Mouse (Mus musculus) heart, adult 2 months (tissue): ENCODE data around the gene Ctf2. TPM values are rescaled to one million over a fixed set of nuclear protein-coding genes. Genes with fewer than 3 reads are reported as not detected.

Experiments
- DNase-seq, 2 experiments: peaks; one replicate each; pipeline ENCODE4 v3.0.0; 2021
- H3K27ac ChIP-seq: fragments of 200-600 bp; 2 replicates; pipeline ENCODE4 v1.8.1; 2022
- H3K27me3 ChIP-seq: fragments of 200-500 bp; 2 replicates; pipeline ENCODE4 v1.6.1; 2012; ENCODE audit warnings: mild to moderate bottlenecking, low read length, inconsistent platforms, mixed read lengths; ENCODE audit not compliant: control insufficient read depth, insufficient read depth
- H3K36me3 ChIP-seq: fragments of 200-500 bp; 2 replicates; pipeline ENCODE4 v1.6.1; 2012; ENCODE audit warnings: low read length, inconsistent platforms; ENCODE audit not compliant: control insufficient read depth, insufficient read depth
- H3K4me1 ChIP-seq: fragments of 200-500 bp; 2 replicates; pipeline ENCODE4 v1.6.1; 2011; ENCODE audit warnings: low read length; ENCODE audit not compliant: control insufficient read depth, insufficient read depth
- H3K4me3 ChIP-seq: fragments of 200-600 bp; 2 replicates; pipeline ENCODE4 v1.8.1; 2022
- H3K79me2 ChIP-seq: fragments of 200-500 bp; replicated peaks from 2 replicates; pipeline ENCODE4 v1.6.1; 2012; ENCODE audit warnings: mild to moderate bottlenecking, inconsistent platforms, low read length, moderate library complexity, mixed read lengths; ENCODE audit not compliant: control insufficient read depth, insufficient read depth
- H3K9ac ChIP-seq: fragments of 200-500 bp; 2 replicates; pipeline ENCODE4 v1.6.1; 2012; ENCODE audit warnings: low read depth, mild to moderate bottlenecking, control low read depth, inconsistent platforms, low read length, mixed read lengths
- CTCF ChIP-seq: fragments of 200-600 bp; IDR thresholded peaks from 2 replicates; pipeline ENCODE4 v1.8.1; 2022; ENCODE audit warnings: antibody characterized with exemption, mild to moderate bottlenecking, moderate library complexity
- EP300 ChIP-seq: fragments of 200-500 bp; IDR thresholded peaks from 2 replicates; pipeline ENCODE4 v1.6.1; 2011; ENCODE audit warnings: low read depth, low read length, control low read depth; ENCODE audit not compliant: insufficient read depth
- POLR2A ChIP-seq: fragments of 200-500 bp; IDR thresholded peaks from 2 replicates; pipeline ENCODE4 v1.6.1; 2011; ENCODE audit warnings: mild to moderate bottlenecking, low read depth, low read length, control low read depth; ENCODE audit not compliant: insufficient read depth
- WGBS: fragments of 180-500 bp; shearing (Covaris S2); methylation state at CpG from one replicate; pipeline ENCODE4 v1.1.7; 2018; 5-methylcytosine and 5-hydroxymethylcytosine counted together
- intact Hi-C: fragments of 180-260 bp; cut with DNase I; formaldehyde crosslinking; loops from one replicate; pipeline ENCODE4 v1.15.1; 2025
- polyA plus RNA-seq: library from polyadenylated mRNA; depleted of rRNA; stranded (reverse); fragments of >200 nt; gene quantifications from 2 replicates; pipeline ENCODE4 v1.2.3, GENCODE M21; 2012
- total RNA-seq, 2 experiments: library from RNA; stranded (reverse); gene quantifications; 2 replicates each; pipeline ENCODE4 v1.2.3; 2021

The Ctf2 gene
- total and polyA plus RNA-seq, 3 experiments: not detected

- DNase-seq: no peak
- no peak for TF ChIP-seq POLR2A
- Histone ChIP-seq H3K4me1 (no peaks in the 10 kb centered on the region), H3K27ac (no peak overlapping the region), H3K79me2 (no peaks in the 10 kb centered on the region), H3K9ac (no peak overlapping the region), H3K27me3 (no peaks in the 10 kb centered on the region), H3K4me3 (no peak overlapping the region), H3K36me3 (no peaks in the 10 kb centered on the region)
- intact Hi-C loops: loop anchor here (10.0 kb wide), 1 partner anchor 249 kb away; the partner anchor contains the start of genes Gm42715 and Srcap
- 89% methylated on average over 4 of the region's 4 CpGs for WGBS
Measured at GRCm38 (mm10) chr7:127763642-127764041, 31.7 kb upstream of the Ctf2 start.

GRCm38 (mm10) chr7:127761026-127761425 is 29.1 kb upstream of the Ctf2 start:
- intact Hi-C loops: loop anchor here (1.0 to 10.0 kb wide), 2 partner anchors 86 to 246 kb away; partner anchors contain the start of genes Gm42715 and Srcap
- H3K36me3 ChIP-seq: no peaks in the 10 kb centered on the region

GRCm38 (mm10) chr7:127760478-127760877 is 28.5 kb upstream of the Ctf2 start:
- no peak for DNase-seq
- H3K27me3 ChIP-seq: no peaks in the 10 kb centered on the region
- intact Hi-C loops: loop anchor here (10.0 kb wide), 1 partner anchor 246 kb away; the partner anchor contains the start of genes Gm42715 and Srcap
- TF ChIP-seq POLR2A: no peak
- TF ChIP-seq EP300: no peak
- no peak for TF ChIP-seq CTCF
- no peak overlapping the region for H3K9ac ChIP-seq
- no peaks in the 10 kb centered on the region for H3K79me2 ChIP-seq
- no peaks in the 10 kb centered on the region; the same call in 1 of the 2 replicates for H3K4me1 ChIP-seq
- WGBS: 78% methylated on average over 3 of the region's 3 CpGs
- no peaks in the 10 kb centered on the region for H3K36me3 ChIP-seq
- H3K4me3 ChIP-seq: no peak overlapping the region
- H3K27ac ChIP-seq: no peak overlapping the region

More at GRCm38 (mm10) chr7:127761026-127761425, 29.1 kb upstream of the Ctf2 start:
- Histone ChIP-seq H3K27ac (no peak overlapping the region), H3K79me2 (no peaks in the 10 kb centered on the region), H3K4me1 (no peaks in the 10 kb centered on the region; the same call in 1 of the 2 replicates), H3K9ac (no peak overlapping the region), H3K27me3 (no peaks in the 10 kb centered on the region), H3K4me3 (no peak overlapping the region)
- peak; percentile 79 to 80 for DNase-seq
- peak; percentile 71; the same call in 1 of the 2 replicates for TF ChIP-seq EP300
- TF ChIP-seq POLR2A: no peak
- TF ChIP-seq CTCF: peak; percentile 99
- 11% methylated on average over 7 of the region's 7 CpGs for WGBS

- Histone ChIP-seq H3K4me3 (no peak overlapping the region), H3K27me3 (no peaks in the 10 kb centered on the region), H3K9ac (no peak overlapping the region), H3K27ac (no peak overlapping the region), H3K36me3 (no peaks in the 10 kb centered on the region), H3K4me1 (no peaks in the 10 kb centered on the region; the same call in 1 of the 2 replicates), H3K79me2 (no peaks in the 10 kb centered on the region)
- no peak for TF ChIP-seq POLR2A
- DNase-seq: no peak
- WGBS: 33% methylated on average over 6 of the region's 6 CpGs
- intact Hi-C loops: loop anchor here (10.0 kb wide), 1 partner anchor 245 kb away; the partner anchor contains the start of genes Gm42715 and Srcap
Measured at GRCm38 (mm10) chr7:127759716-127760115, 27.8 kb upstream of the Ctf2 start.

- Histone ChIP-seq H3K36me3 (no peaks in the 10 kb centered on the region), H3K79me2 (no peaks in the 10 kb centered on the region), H3K27me3 (no peaks in the 10 kb centered on the region), H3K9ac (no peak overlapping the region), H3K27ac (no peak overlapping the region), H3K4me1 (no peaks in the 10 kb centered on the region; the same call in 1 of the 2 replicates), H3K4me3 (no peak overlapping the region)
- 88% methylated on average over 7 of the region's 7 CpGs for WGBS
- TF ChIP-seq CTCF (no peak), EP300 (no peak)
- intact Hi-C loops: no loop called here
- DNase-seq: no peak
Measured at GRCm38 (mm10) chr7:127753741-127754140, 21.8 kb upstream of the Ctf2 start.

GRCm38 (mm10) chr7:127753158-127753557 is 21.2 kb upstream of the Ctf2 start:
- H3K4me3 ChIP-seq: no peak overlapping the region
- H3K79me2 ChIP-seq: no peaks in the 10 kb centered on the region
- DNase-seq: no peak
- H3K9ac ChIP-seq: no peak overlapping the region
- 69% methylated on average over 5 of the region's 5 CpGs for WGBS
- H3K4me1 ChIP-seq: no peaks in the 10 kb centered on the region; the same call in 1 of the 2 replicates
- no peaks in the 10 kb centered on the region for H3K36me3 ChIP-seq
- no peak for TF ChIP-seq CTCF
- TF ChIP-seq POLR2A: no peak
- TF ChIP-seq EP300: no peak
- H3K27ac ChIP-seq: no peak overlapping the region
- intact Hi-C loops: no loop called here
- H3K27me3 ChIP-seq: no peaks in the 10 kb centered on the region
